Mouse (Mus musculus) intestine, embryonic 16.5 days (tissue): ENCODE data around the gene Pak6. TPM values are rescaled to one million over a fixed set of nuclear protein-coding genes. Genes with fewer than 3 reads are reported as not detected.

Experiments used
- ATAC-seq: fragments of 200-750 bp; cut with Nextera tagmentation; 2 replicates; pipeline ENCODE4 v1.8.0; 2017; ENCODE audit warnings: moderate TSS enrichment, moderate library complexity
- H3K27ac ChIP-seq: fragments of 300-500 bp; sonication (generic); 2 replicates; pipeline ENCODE4 v1.5.1; 2014; ENCODE audit warnings: mild to moderate bottlenecking, low read length
- H3K27me3 ChIP-seq: fragments of 300-500 bp; sonication (generic); replicated peaks from 2 replicates; pipeline ENCODE4 v1.6.1; 2014; ENCODE audit warnings: low read length, control low read depth, mixed read lengths; ENCODE audit not compliant: control insufficient read depth, insufficient read depth
- H3K36me3 ChIP-seq: fragments of 300-500 bp; sonication (generic); 2 replicates; pipeline ENCODE4 v1.6.1; 2014; ENCODE audit warnings: low read length, control low read depth; ENCODE audit not compliant: control insufficient read depth, insufficient read depth
- H3K4me1 ChIP-seq: fragments of 300-500 bp; sonication (generic); 2 replicates; pipeline ENCODE4 v1.6.1; 2014; ENCODE audit warnings: low read length, control low read depth, mixed read lengths; ENCODE audit not compliant: control insufficient read depth, insufficient read depth
- H3K4me2 ChIP-seq: fragments of 300-500 bp; sonication (generic); 2 replicates; pipeline ENCODE4 v1.6.1; 2014; ENCODE audit warnings: low read depth, low read length, control low read depth
- H3K4me3 ChIP-seq: fragments of 300-500 bp; sonication (generic); 2 replicates; pipeline ENCODE4 v1.5.1; 2014; ENCODE audit warnings: mild to moderate bottlenecking, low read length
- H3K9ac ChIP-seq: fragments of 300-500 bp; sonication (generic); 2 replicates; pipeline ENCODE4 v1.6.1; 2014; ENCODE audit warnings: low read depth, low read length
- H3K9me3 ChIP-seq: fragments of 300-500 bp; sonication (generic); 2 replicates; pipeline ENCODE4 v1.6.1; 2016; ENCODE audit warnings: low read length, control low read depth; ENCODE audit not compliant: control insufficient read depth
- WGBS: fragments of 180-500 bp; shearing (Covaris S2); extraction: QIAGEN DNeasy Blood & Tissue Kit; methylation state at CpG from one replicate; pipeline ENCODE4 v1.1.7; 2014; 5-methylcytosine and 5-hydroxymethylcytosine counted together
- polyA plus RNA-seq: library from polyadenylated mRNA; unstranded; fragments of >200 nt; fragmentation: Nextera tagmentation; extraction: Ambion mirVana; gene quantifications from 2 replicates; pipeline ENCODE4 v1.2.1, GENCODE M21; 2015

Gene Pak6
- polyA plus RNA-seq, 1 experiment from 2014 or later = 2.0 TPM

DNA sequence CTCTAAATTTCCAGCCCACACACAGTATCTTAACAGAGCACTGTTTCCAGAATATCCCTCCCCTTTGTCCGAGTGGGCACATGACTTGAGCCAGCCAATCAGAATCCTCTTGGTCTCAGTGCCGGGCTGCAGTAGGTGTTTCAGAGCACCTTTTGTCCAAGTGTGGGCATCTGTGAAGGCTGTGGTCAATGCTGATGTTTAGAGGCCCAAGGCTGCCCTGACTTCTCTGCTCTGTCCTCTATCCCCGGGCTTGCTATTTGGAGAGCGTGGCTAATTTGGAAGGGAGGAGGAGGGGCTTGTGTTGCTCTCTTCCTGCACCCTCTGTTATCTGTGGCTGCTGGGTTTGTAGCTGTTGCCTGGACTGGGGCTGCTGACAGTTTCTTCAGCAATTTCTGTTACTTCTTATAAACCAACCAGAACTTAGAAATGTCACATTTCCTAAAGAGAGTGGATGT lies 3.1 kb upstream of the Pak6 start:
- WGBS = 3% methylated on average over 4 of the region's 4 CpGs
- H3K9me3 ChIP-seq = no peaks in the 10 kb centered on the region
- peak; percentile 34; the same call in 1 of the 2 replicates for ATAC-seq
- peak overlapping the region; percentile 69 for H3K9ac ChIP-seq
- no peaks in the 10 kb centered on the region for H3K27me3 ChIP-seq
- peak overlapping the region; percentile 54; the same call in 1 of the 2 replicates for H3K27ac ChIP-seq
- peak overlapping the region; percentile 50 for H3K4me3 ChIP-seq
- H3K4me2 ChIP-seq = peak overlapping the region; percentile 70
- H3K36me3 ChIP-seq = no peaks in the 10 kb centered on the region
- peaks cover 57% of the 10 kb centered on the region for H3K4me1 ChIP-seq

DNA sequence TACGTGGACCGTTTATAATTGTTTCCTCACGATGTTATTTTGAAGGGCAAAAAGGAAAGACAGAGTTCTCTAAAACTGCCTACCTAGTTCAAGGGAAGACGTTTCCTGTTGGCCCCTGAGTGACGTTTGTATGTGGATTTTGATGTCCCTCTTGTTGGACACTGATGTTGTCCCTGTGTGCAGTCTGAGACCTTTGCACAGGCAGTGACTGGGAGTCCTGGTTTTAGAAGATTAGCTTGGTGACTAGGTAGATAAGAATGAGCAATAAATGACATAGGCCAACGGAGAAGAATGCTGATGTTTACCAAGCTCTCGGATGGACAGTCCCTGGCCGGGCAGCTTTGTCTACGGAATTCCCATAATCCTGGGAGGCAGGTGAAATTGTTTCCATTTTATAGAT lies 1.2 kb upstream of the Pak6 start:
- 0 out of 2 replicates have a peak, but pooled peaks have one; percentile 2 for ATAC-seq
- no peak overlapping the region for H3K9ac ChIP-seq
- WGBS = 51% methylated on average over 9 of the region's 9 CpGs
- H3K4me2 ChIP-seq = no peak overlapping the region
- no peaks in the 10 kb centered on the region for H3K36me3 ChIP-seq
- H3K27ac ChIP-seq = no peak overlapping the region
- no peaks in the 10 kb centered on the region for H3K27me3 ChIP-seq
- H3K4me3 ChIP-seq = no peak overlapping the region
- no peaks in the 10 kb centered on the region for H3K9me3 ChIP-seq
- H3K4me1 ChIP-seq = peaks cover 49% of the 10 kb centered on the region

DNA sequence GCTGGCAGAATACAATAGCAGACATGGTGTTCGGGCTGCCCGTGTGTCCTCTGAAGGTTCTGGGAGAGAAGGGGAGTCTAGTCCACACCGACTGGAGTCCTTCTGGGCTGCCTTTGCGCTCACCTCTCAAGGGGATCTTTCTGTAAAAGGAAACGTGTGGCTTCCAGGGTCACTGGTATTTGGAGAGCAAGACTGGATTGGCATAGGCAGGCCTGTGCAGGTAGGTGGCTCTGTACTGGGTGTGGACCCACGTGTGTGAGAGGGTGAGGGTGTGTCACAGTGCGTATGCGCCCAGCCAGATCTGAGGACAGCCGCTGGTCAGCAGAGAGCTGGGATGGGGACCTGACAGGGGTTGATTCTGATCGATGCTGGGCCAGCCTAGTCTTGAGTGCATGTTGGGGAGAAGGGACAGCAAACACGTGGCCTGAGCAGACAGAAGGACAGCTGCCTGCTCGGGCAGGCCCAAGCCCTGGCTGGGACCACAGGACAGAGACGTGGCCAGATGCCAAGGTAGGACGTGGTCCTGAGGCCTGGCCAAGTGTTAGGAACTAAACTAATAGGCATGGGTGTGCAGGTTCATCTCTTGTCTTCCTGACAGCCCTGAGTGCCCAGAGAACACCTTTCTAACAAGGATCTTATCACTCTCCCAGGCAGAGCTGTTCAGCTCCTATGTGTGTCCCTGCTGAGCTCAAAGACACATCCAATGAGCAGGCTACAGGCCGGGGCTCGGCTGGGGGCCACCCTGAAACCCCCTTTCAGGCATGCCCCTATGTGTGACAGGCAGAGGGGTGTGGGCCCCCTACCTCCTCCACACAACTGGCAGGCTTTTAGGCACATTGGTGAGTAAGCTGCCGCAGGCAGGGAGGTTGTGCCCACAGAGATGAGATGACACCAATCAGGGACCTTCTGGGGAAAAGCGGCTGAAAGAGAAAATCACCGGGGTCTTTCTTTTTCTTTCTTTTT lies 982 bp downstream of the Pak6 start:
- Histone ChIP-seq H3K27me3 (no peaks in the 10 kb centered on the region), H3K9ac (peak overlapping the region; percentile 64), H3K9me3 (no peaks in the 10 kb centered on the region), H3K4me1 (peaks cover 30% of the 10 kb centered on the region), H3K27ac (no peak overlapping the region), H3K36me3 (no peaks in the 10 kb centered on the region), H3K4me2 (peak overlapping the region; percentile 89), H3K4me3 (peak overlapping the region; percentile 49)
- ATAC-seq = peak; percentile 59
- WGBS = 56% methylated on average over 19 of the region's 19 CpGs

DNA sequence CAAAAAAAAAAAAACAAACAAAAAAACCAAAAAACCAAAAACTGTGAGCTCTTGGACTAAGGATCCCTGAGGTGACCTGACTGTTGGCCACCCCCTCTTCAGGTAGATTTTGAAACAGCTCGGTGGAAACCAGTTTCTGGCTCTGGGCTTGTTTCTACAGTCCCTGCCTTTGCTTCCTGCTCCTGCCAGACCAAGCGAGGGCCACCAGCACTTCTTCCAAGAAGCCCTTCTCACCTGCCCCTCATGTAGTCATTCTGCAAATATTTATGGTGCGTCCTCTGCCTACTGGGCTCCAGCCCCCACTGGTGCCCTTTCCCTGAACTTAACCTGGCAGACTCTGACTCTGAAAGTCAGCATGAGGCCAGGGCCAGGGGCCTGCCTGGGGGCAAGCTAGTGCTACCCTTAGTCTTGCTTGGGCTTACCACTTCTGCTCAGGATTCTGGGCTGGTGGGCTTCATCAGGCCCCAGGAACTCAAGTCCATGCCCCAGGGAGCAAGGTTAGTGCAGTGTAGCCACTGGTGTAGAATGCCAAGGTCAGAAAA lies 1.9 kb downstream of the Pak6 start:
- Histone ChIP-seq H3K4me2 (no peak overlapping the region), H3K27ac (no peak overlapping the region), H3K9ac (no peak overlapping the region), H3K4me1 (peaks cover 20% of the 10 kb centered on the region), H3K9me3 (no peaks in the 10 kb centered on the region), H3K4me3 (no peak overlapping the region), H3K27me3 (no peaks in the 10 kb centered on the region), H3K36me3 (no peaks in the 10 kb centered on the region)
- ATAC-seq = no peak
- whole genome bisulfite sequencing = 52% methylated on average over 3 of the region's 3 CpGs

DNA sequence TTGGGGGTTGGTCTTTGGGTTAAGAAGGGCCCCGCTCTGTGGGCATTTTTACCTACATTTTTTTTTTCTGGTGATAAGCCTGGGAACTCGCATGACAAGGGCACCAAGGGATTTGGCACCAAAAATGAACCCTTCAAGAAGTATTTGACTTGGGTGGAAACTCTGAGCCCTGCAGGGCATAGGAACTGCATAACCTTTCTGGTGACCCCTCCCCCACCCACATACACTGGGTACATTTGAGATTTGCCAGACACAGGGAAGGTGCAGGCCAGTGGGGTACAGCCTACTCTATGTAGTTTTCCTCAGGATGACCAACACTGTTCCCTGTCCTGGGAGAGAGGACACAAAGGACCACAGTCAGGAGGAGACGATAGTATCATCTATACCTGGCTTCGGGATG lies 2.5 kb downstream of the Pak6 start:
- 86% methylated on average over 4 of the region's 4 CpGs for WGBS
- ATAC-seq = no peak
- Histone ChIP-seq H3K27ac (no peak overlapping the region), H3K4me1 (peaks cover 19% of the 10 kb centered on the region), H3K4me3 (no peak overlapping the region), H3K9me3 (no peaks in the 10 kb centered on the region), H3K9ac (no peak overlapping the region), H3K27me3 (no peaks in the 10 kb centered on the region), H3K4me2 (no peak overlapping the region), H3K36me3 (no peaks in the 10 kb centered on the region)

DNA sequence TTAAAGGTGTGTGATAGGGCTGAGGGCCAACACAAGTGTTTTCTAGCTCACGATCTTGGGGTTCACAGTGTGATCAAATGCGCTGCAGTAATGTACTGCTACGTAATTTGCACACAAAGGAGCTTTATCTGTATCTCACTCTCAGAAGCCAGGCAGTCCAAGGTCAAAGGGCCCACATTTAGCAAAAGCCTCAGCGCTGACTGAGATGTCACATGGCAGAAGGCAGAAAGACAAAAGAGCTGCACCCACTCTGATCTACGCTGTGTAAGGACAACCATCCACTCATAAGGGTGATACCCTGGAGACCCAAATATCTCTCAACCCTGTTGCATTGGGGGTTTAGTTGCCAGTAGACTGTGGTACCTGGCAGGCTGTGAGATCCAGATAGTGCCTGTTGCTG lies 4.1 kb downstream of the Pak6 start:
- Histone ChIP-seq H3K9ac (no peak overlapping the region), H3K4me2 (no peak overlapping the region), H3K27ac (no peak overlapping the region), H3K4me1 (peaks cover 17% of the 10 kb centered on the region), H3K27me3 (no peaks in the 10 kb centered on the region), H3K36me3 (no peaks in the 10 kb centered on the region), H3K4me3 (no peak overlapping the region), H3K9me3 (no peaks in the 10 kb centered on the region)
- no peak for ATAC-seq
- 47% methylated on average over 5 of the region's 5 CpGs for WGBS

DNA sequence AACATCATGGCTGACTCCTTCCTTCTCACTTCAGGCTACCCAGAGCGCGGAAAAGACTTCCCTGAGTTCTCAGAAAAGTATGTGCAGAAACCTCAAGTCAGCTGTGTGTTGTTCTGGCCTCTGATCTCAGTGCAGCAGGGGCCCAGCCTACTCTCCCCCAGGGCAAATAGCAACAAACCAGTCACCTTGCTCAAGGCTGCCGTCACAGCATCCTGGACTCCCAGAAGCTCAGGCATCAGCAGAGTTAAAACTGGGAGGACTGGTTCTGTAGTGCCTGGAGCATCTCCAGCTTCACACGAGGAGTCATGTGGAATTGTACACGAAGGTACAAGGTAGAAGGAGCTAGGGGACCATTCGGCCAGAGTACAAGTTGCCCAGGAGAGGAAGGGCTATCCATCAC lies 6.1 kb downstream of the Pak6 start:
- H3K4me2 ChIP-seq = no peak overlapping the region
- H3K36me3 ChIP-seq = no peaks in the 10 kb centered on the region
- H3K4me3 ChIP-seq = no peak overlapping the region
- H3K27me3 ChIP-seq = no peaks in the 10 kb centered on the region; the same call in 1 of the 2 replicates
- no peaks in the 10 kb centered on the region; the same call in none of the 2 replicates for H3K4me1 ChIP-seq
- no peak overlapping the region for H3K27ac ChIP-seq
- no peaks in the 10 kb centered on the region for H3K9me3 ChIP-seq
- 56% methylated on average over 6 of the region's 6 CpGs for WGBS
- ATAC-seq = no peak
- H3K9ac ChIP-seq = no peak overlapping the region

DNA sequence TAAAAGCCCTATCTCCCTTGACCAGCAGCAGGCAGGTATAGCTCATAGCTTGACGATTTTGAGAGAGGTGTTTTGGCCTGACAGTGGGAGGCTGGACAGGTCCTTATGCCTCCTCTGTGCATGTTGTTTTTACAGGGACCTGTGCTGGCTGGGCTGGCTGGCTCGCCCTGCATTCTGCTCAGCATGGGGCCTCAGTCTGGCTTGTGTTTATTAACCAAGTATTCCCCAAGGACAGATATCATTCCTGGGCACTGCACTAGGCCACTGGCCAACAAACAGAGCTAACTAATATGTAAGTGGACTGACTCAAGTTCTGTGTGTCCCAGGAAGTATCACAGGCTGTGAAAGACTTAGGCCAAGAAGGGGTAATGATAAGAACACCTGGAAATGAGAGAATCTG lies 6.7 kb downstream of the Pak6 start:
- Histone ChIP-seq H3K27ac (no peak overlapping the region), H3K9me3 (no peaks in the 10 kb centered on the region), H3K27me3 (peaks cover 3% of the 10 kb centered on the region), H3K4me3 (no peak overlapping the region), H3K9ac (no peak overlapping the region), H3K36me3 (no peaks in the 10 kb centered on the region), H3K4me1 (no peaks in the 10 kb centered on the region; the same call in none of the 2 replicates), H3K4me2 (no peak overlapping the region)
- ATAC-seq = 0 out of 2 replicates have a peak, but pooled peaks have one; percentile 29
- 47% methylated on average over 2 of the region's 2 CpGs for WGBS

DNA sequence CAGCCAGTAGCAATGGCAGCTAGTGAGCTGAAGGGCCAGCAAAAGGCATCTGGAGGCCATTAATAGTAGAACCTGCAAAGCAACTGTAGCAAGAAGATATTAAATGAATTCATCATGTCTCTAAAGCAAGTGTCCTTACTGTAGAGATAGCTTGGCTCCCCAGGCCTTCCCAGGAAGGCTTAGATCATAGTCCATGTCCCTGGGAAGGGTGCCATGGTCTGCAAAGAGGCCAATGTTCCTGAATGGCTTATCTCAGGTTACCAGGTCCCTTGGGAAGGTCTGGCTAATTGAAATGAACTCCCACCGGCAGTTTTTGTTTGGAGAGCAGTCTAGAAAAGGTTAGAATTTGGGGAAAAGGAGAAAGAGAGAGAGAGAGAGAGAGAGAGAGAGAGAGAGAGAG lies 8.6 kb downstream of the Pak6 start:
- Histone ChIP-seq H3K4me3 (no peak overlapping the region), H3K27ac (no peak overlapping the region), H3K9ac (no peak overlapping the region), H3K27me3 (peaks cover 15% of the 10 kb centered on the region), H3K4me2 (no peak overlapping the region), H3K4me1 (peaks cover 4% of the 10 kb centered on the region), H3K36me3 (no peaks in the 10 kb centered on the region), H3K9me3 (no peaks in the 10 kb centered on the region)
- WGBS = 48% methylated on average over 1 of the region's 1 CpGs
- no peak for ATAC-seq
